Mouse (Mus musculus): ENCODE measurements around the gene Vmn1r19.
"Not testable (repeated sequence)": the region's sequence is repeated elsewhere in the genome, so short reads cannot be mapped to it uniquely, and the experiment has no call there.

Vmn1r19 gene

DNA sequence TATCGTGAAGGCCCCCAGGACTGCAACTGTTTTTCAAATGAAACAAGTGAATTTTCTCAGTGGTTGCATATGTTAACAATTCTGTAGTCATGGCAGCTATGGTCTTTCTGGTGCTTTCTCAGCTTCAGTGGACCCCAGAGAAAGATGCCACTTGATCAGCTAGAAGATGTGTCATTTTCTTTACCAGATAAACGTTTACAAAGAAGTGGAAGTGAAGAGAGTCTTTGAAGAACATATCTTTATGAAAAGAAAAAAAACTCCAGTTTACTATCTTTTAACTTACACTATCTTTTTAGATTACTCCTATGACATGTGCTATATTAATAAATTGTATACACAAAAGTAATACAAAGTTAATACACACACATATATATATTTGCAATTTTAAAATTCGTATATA lies at the start of gene Vmn1r19:
TSS of gene Vmn1r19 (plus strand) at position 301 of the 400 bp plus-strand sequence.
- DNase-seq (ENCODE audit: low spot score): not testable (repeated sequence)

- no peak for DNase-seq (ENCODE audit: low spot score)
These were observed 46.7 kb upstream of the Vmn1r19 start for GRCm38 (mm10) chr6:57356864-57357263.

- DNase-seq (ENCODE audit: low spot score): no peak
These were observed 40.0 kb upstream of the Vmn1r19 start, which contains the start of gene Vmn1r17 for GRCm38 (mm10) chr6:57363627-57364026. TSS of gene Vmn1r17 (minus strand) at chr6:57363727.

DNA sequence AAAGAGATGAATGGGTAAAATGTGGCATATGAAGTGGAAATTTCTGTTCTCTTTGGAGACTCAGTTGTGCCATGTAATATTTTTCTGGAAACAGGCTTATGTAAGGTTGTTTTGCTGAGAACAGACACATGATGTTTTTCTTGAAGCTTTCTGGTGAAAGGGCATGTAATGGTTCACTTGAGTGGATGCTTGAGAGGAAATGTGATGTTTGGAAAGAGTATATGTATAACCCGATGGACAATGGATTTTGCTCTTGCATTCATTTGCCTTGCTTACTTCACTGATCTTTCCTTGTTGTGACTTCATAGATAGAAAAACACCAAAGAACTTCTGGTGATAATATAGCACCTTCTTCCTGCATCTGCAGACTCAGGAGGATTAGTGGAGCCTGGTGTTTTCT lies 37.7 kb upstream of the Vmn1r19 start:
- DNase-seq (ENCODE audit: low spot score): not testable (repeated sequence)

GRCm38 (mm10) chr6:57367496-57367895 lies 36.1 kb upstream of the Vmn1r19 start:
- DNase-seq (ENCODE audit: low spot score): no peak

DNA sequence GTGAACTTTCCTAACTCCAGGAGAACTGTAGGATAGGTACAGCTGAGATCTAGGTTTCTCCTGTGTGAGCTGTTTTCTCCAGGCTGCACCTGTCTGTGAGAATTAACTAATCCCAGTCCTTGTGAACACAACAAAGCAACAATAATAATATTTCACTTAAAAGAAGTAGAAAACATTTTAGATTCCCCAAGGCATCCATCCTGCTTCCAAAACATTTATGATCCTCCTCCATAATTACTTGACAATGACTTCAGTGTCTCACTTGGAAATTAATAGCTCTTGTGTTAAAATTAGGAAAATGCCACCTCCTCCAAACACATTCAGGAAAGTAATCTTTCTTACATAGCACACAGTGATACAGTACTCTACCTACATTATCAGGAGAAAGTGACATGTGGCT lies 7.9 kb upstream of the Vmn1r19 start, which contains the start of gene Vmn1r18:
TSS of gene Vmn1r18 (minus strand) at position 101 of the 400 bp plus-strand sequence.
- DNase-seq (ENCODE audit: low spot score): no peak

GRCm38 (mm10) chr6:57428630-57429029 lies 25.1 kb downstream of the Vmn1r19 start, which contains the start of gene Vmn1r20:
TSS of gene Vmn1r20 (plus strand) at chr6:57428930.
- DNase-seq (ENCODE audit: low spot score): no peak

- DNase-seq (ENCODE audit: low spot score): peak; percentile 1
These were observed 27.6 kb downstream of the Vmn1r19 start for GRCm38 (mm10) chr6:57431196-57431595.
